Mouse (Mus musculus) embryonic stem cell, embryonic (primary cell): ENCODE data around the gene Gpr171.
"Not testable (repeated sequence)": the region's sequence is repeated elsewhere in the genome, so short reads cannot be mapped to it uniquely, and the experiment has no call there.

Experiments
- CTCF ChIA-PET, 4 experiments: fragments of 300-600 bp in 2 of 4; fragments of 350-600 bp in 2 of 4; sonication (Branson Sonifier 250); formaldehyde crosslinking; loops; one replicate each; lab custom pipeline; 2022; ENCODE audit warnings: inconsistent platforms in 2 of 4; lab: Charles Lee
- POLR2A ChIA-PET, 4 experiments: fragments of 300-600 bp in 2 of 4; fragments of 350-600 bp in 2 of 4; sonication (Branson Sonifier 250); formaldehyde crosslinking; loops; one replicate each; lab custom pipeline; 2022; ENCODE audit warnings: antibody characterized with exemption in 4 of 4, inconsistent platforms in 1 of 4; lab: Charles Lee

Gpr171 gene

GRCm38 (mm10) chr3:59125022-59125421 lies 23.4 kb upstream of the Gpr171 start:
- ChIA-PET CTCF (no interaction called here), POLR2A (no interaction called here)

GRCm38 (mm10) chr3:59121780-59122449 lies 20.3 kb upstream of the Gpr171 start:
- ChIA-PET POLR2A (interaction anchor here in 1 of 4 experiments (2.1 kb wide), 1 partner anchor 117 kb away, joined by 7 read pairs; the partner anchor contains the start of gene Med12l), CTCF (interaction anchor here in 2 of 4 experiments (0.9 to 2.4 kb wide), 5 partner anchors 35 to 622 kb away, joined by 3 to 9 read pairs (median 3); no protein-coding TSS in a partner anchor)

- CTCF ChIA-PET = interaction anchor here (0.7 to 2.4 kb wide), 26 partner anchors 8 to 936 kb away, joined by 3 to 14 read pairs (median 4); partner anchors contain the start of gene Igsf10 (in 1 of the 4)
- POLR2A ChIA-PET = interaction anchor here in 2 of 4 experiments (1.2 to 2.1 kb wide), 2 partner anchors 8 to 116 kb away, joined by 3 to 7 read pairs; partner anchors contain the start of gene Med12l (in 1 of the 2)
Observed at GRCm38 (mm10) chr3:59121067-59121730, 19.6 kb upstream of the Gpr171 start.

DNA sequence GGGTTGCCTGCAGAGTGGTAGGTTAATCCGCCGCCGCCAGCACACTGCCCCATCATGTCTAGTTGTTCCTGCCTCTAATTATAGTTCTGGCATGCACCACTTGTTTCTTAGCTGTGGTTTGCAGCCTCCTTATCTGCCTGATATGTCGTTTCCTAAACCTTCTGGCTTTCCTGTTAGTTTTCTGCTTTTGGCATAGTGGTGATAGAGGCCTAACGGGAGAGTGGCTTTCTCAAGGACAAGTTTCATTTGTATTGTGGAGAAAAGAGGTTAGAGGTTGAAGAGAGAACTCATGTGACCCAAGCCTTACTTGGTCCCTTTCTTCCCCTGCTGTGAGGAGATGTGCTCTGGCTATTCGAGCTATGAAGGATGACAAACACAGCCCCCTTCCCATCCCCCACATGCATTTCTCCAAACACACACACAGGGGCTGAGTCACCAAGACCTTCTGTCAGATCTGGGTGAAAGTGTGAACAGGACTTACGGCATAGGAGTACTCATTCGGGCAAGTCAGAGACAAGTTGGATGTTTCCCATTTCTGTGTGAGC lies 12.4 kb upstream of the Gpr171 start:
- POLR2A ChIA-PET = no interaction called here
- CTCF ChIA-PET = no interaction called here

GRCm38 (mm10) chr3:59113291-59113690 lies 11.7 kb upstream of the Gpr171 start:
- POLR2A ChIA-PET = interaction anchor here in 1 of 4 experiments (1.0 kb wide), 1 partner anchor 9 kb away, joined by 3 read pairs; no protein-coding TSS in a partner anchor
- CTCF ChIA-PET = interaction anchor here in 1 of 4 experiments (0.8 kb wide), 1 partner anchor 36 kb away, joined by 3 read pairs; no protein-coding TSS in a partner anchor

- ChIA-PET CTCF (no interaction called here), POLR2A (no interaction called here)
Observed at GRCm38 (mm10) chr3:59111944-59112343, 10.3 kb upstream of the Gpr171 start.

DNA sequence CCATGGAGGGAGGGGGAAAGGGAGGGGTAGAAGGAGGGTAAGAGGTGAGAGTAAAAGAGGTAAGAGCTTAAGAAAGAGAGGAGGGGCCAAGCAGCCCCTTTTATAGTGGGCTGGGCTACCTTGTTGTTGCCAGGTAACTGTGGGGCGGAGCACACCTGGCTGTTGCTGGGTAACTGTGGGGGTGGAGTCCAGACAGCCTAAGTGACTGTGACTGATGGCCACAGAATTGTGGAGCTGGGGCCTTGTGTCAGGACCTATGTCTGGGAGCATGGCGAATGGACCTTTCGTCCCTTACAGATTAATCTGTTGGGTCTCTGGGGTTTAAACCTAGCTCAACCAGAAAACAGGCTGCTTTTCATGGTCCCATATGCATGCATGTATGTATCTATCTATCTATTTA lies 8.2 kb upstream of the Gpr171 start:
- POLR2A ChIA-PET = not testable (repeated sequence)
- CTCF ChIA-PET = interaction anchor here in 1 of 4 experiments (0.6 kb wide), 1 partner anchor 14 kb away, joined by 3 read pairs; no protein-coding TSS in a partner anchor

DNA sequence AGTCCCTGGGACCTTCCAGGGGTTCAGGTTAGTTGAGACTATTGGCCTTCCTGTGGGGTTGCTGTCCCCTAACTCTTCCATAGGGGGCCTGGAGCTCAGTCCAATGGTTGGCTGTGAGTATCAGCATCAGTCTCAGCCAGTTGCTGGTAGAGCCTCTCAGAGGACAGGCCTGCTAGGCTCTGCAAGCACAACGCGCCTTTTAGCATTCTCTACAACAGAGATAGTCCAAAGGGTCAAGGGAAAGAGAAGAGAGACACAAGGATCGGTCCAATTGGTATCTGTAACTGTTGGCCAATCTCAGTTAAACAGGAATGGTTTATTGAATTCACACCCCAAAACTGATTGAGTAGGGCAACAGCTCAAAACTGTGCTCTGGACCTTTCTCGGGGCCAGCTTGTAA lies 5.8 kb upstream of the Gpr171 start:
- CTCF ChIA-PET = interaction anchor here in 1 of 4 experiments (0.7 kb wide), 1 partner anchor 13 kb away, joined by 5 read pairs; no protein-coding TSS in a partner anchor
- POLR2A ChIA-PET = no interaction called here

- POLR2A ChIA-PET = interaction anchor here in 1 of 4 experiments (1.3 kb wide), 1 partner anchor 9 kb away, joined by 3 read pairs; no protein-coding TSS in a partner anchor
- CTCF ChIA-PET = interaction anchor here in 1 of 4 experiments (0.5 to 0.6 kb wide), 2 partner anchors 131 to 259 kb away, joined by 3 to 13 read pairs; no protein-coding TSS in a partner anchor
Observed at GRCm38 (mm10) chr3:59104462-59104861, 2.8 kb upstream of the Gpr171 start.

GRCm38 (mm10) chr3:59102146-59102545 lies 525 bp upstream of the Gpr171 start:
- CTCF ChIA-PET = no interaction called here
- POLR2A ChIA-PET = no interaction called here

GRCm38 (mm10) chr3:59098540-59098939 lies 3.1 kb downstream of the Gpr171 start:
- CTCF ChIA-PET = no interaction called here
- POLR2A ChIA-PET = no interaction called here

GRCm38 (mm10) chr3:59097421-59097820 lies 4.2 kb downstream of the Gpr171 start:
- ChIA-PET POLR2A (no interaction called here), CTCF (no interaction called here)

DNA sequence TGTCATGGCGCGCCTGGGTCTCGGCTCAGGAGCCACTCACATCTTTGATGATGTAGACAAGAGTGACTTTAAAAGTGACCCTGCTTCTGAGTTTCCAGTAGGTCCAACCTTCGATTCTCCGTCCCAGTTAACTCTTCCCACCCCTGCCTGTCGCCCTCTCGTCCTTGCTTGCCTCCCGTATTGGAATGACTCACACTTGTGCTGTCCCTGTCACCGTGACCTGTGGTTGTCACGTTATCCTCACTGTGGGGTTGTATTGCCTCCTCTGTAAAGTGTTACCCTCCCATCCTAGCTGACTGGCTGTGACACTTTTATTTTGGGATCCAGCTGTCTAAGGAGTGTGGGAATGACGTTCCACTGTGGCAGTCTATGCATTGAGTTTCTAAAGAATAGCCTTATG lies 8.9 kb downstream of the Gpr171 start:
- ChIA-PET POLR2A (no interaction called here), CTCF (no interaction called here)

GRCm38 (mm10) chr3:59080919-59081318 lies 20.7 kb downstream of the Gpr171 start:
- POLR2A ChIA-PET = interaction anchor here in 1 of 4 experiments (0.7 kb wide), 1 partner anchor 75 kb away, joined by 4 read pairs; the partner anchor contains the start of gene Med12l
- CTCF ChIA-PET = interaction anchor here in 3 of 4 experiments (0.7 to 1.5 kb wide), 4 partner anchors 12 to 179 kb away, joined by 3 to 5 read pairs (median 3); no protein-coding TSS in a partner anchor

DNA sequence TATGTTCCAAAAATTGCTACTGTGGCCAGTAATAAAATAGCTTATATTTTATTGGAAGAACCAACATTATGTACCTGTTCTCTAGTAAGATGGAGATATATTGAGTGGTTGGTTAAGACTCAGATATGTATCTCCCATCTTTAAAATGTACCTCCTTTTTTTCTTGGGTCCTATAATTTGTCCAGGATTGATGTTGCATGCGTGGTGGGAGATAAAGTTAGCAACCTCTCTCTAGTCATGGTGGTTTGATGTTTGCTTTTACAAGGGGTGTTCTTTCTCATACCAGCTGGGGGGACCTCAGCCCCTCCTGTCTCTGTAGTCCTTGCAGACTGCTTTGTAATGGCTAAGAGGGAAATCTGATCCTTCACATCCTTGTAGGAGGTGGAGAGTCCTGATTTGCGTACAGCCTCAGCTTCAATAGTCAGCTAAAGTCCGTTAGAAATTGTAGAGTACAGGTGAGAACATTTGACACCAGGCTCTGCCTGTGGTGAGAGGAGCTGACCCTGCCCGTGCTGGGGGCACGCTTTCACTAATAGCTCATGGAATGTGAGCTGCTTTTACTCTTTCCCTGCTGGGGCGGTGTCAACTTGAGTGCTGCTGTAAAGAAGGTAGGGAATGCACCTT lies 21.2 kb downstream of the Gpr171 start:
- ChIA-PET CTCF (interaction anchor here in 3 of 4 experiments (0.6 to 1.5 kb wide), 4 partner anchors 11 to 41 kb away, joined by 3 to 5 read pairs (median 3); no protein-coding TSS in a partner anchor), POLR2A (interaction anchor here in 1 of 4 experiments (0.7 kb wide), 1 partner anchor 75 kb away, joined by 4 read pairs; the partner anchor contains the start of gene Med12l)

DNA sequence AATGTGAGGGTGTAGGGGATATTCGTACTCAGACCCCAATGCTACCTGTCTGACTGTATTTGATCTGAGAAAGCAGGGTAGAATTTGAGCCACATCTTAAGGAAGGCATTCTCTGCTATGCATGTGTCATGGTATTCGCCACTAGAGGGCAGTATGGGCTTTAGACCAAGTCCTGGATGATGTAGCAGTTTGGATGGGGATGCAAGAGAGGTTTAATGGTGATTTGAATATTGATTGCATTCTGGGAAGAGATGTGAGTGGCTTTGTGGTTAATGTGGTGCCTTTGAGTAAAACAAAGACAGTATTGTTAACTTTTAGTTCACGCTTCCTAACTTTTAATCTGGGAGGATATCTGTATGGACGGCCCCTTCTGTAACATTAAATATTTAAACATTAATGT lies 22.3 kb downstream of the Gpr171 start:
- CTCF ChIA-PET = no interaction called here
- POLR2A ChIA-PET = interaction anchor here in 1 of 4 experiments (0.7 kb wide), 1 partner anchor 96 kb away, joined by 3 read pairs; no protein-coding TSS in a partner anchor

- ChIA-PET POLR2A (interaction anchor here in 1 of 4 experiments (0.7 kb wide), 1 partner anchor 96 kb away, joined by 3 read pairs; no protein-coding TSS in a partner anchor), CTCF (interaction anchor here in 1 of 4 experiments (1.4 kb wide), 1 partner anchor 666 kb away, joined by 5 read pairs; no protein-coding TSS in a partner anchor)
Observed at GRCm38 (mm10) chr3:59078585-59078984, 23.0 kb downstream of the Gpr171 start.

GRCm38 (mm10) chr3:59077278-59077677 lies 24.3 kb downstream of the Gpr171 start:
- ChIA-PET CTCF (interaction anchor here (0.6 to 1.6 kb wide), 10 partner anchors 8 to 667 kb away, joined by 3 to 5 read pairs (median 4); no protein-coding TSS in a partner anchor), POLR2A (interaction anchor here in 1 of 4 experiments (0.5 to 1.3 kb wide), 4 partner anchors 49 to 1195 kb away, joined by 3 read pairs; partner anchors contain the start of gene Siah2)
